Mouse (Mus musculus) spleen, adult 2 months (tissue): Measurements from ENCODE around the gene Fam20a.

Source experiments
- CTCF ChIP-seq: fragments of 200-500 bp; IDR thresholded peaks from 2 replicates; pipeline ENCODE4 v1.5.1; 2011; ENCODE audit warnings: mild to moderate bottlenecking, inconsistent platforms; ENCODE audit not compliant: insufficient read depth, insufficient read length, insufficient replicate concordance; ENCODE audit errors: extremely low read depth
- POLR2A ChIP-seq: fragments of 200-500 bp; IDR thresholded peaks from 2 replicates; pipeline ENCODE4 v1.6.1; 2011; ENCODE audit warnings: low read depth, low read length, inconsistent platforms

GRCm38 (mm10) chr11:109620356-109620755, 101.7 kb downstream of the Fam20a start:
- TF ChIP-seq CTCF: no peak
- TF ChIP-seq POLR2A: no peak
